16 mouse cellular contexts compared by ENCODE assay signal in the genomic region with DNA sequence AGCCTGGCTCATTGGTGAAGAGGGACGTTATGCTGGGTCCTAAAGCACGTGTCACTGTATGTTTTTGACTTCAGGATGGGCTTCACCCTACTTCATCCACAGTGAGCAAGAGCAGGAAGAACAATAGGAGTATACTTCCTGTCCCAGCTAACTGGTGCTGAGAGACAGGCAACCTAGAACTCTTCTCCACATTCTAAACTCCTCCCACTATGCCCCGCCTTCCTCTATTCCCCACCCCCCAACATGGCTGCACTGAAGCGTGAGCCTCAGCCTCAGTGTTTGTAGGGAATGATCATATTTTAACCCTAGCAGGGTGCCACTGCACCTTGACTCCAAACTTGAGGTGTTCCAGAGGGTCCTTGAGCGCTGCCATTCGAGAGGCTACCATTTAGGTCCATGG.
"Had no signal": no experiment of that assay in that cellular context is flagged by ENCODE, and none has a peak within 500 bp of the region (broad histone marks: within the 10 kb centered on the region; RNA-seq: fewer than 3 reads in every experiment).

No protein-coding gene starts in this region.

- H3K9ac ChIP-seq: liver, embryonic 13.5 days had no signal

- H3K36me3 ChIP-seq: liver, embryonic 13.5 days had no signal

- H3K27ac ChIP-seq: left cerebral cortex, adult 2 months; liver, embryonic 13.5 days; stomach, postnatal 0 days had no signal

- H3K4me2 ChIP-seq: liver, embryonic 13.5 days; midbrain, embryonic 11.5 days had no signal

- DNase-seq: kidney, postnatal 10 days; kidney, postnatal 36 days; layer of hippocampus, postnatal 36 days; liver, embryonic 13.5 days; lung, adult 2 months; lung, postnatal 14 days; lung, postnatal 4 days; midbrain, embryonic 14.5 days; right cerebral cortex, postnatal 14 days; right cerebral cortex, postnatal 4 days; thymus, adult 2 months; thymus, postnatal 14 days; thymus, postnatal 4 days had no signal

- H3K4me3 ChIP-seq: left cerebral cortex, adult 2 months; liver, embryonic 13.5 days had no signal

- H3K9me3 ChIP-seq: liver, embryonic 13.5 days had no signal
